Mouse (Mus musculus) v-Abl transformed pro-B cells (cell line): ENCODE measurements around the gene Olfr871.
"Not testable (repeated sequence)": the region's sequence is repeated elsewhere in the genome, so short reads cannot be mapped to it uniquely, and the experiment has no call there.

Experiments used
- in situ Hi-C, 2 experiments: fragments of 400-800 bp; cut with MboI; formaldehyde crosslinking; loops; one replicate each; pipeline ENCODE4 v1.15.1; 2025; ENCODE audit not compliant: unreplicated experiment in 2 of 2

The Olfr871 gene

DNA sequence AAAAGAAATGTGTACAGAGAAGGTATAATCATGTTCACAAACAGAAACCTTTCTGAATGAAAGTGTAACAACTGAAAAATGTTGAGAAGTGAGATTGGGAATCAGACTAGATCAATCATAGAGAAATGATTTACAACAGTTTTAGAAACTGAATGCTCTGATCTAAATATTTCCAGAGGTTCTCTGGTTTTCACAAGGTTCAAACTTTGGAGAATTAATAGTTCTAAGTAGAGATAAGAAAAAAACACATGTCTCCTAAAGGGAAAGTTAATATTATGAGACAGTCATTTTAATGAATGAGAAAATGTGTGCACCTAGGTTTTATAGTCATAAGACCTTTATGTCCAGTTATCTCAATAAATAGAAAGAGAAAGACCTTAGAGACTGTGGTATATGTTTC, at the start of gene Olfr871:
Gene Olfr871, plus strand, starts transcription at position 301 of the 400 bp plus-strand sequence.
- in situ Hi-C loops = no loop called here

DNA sequence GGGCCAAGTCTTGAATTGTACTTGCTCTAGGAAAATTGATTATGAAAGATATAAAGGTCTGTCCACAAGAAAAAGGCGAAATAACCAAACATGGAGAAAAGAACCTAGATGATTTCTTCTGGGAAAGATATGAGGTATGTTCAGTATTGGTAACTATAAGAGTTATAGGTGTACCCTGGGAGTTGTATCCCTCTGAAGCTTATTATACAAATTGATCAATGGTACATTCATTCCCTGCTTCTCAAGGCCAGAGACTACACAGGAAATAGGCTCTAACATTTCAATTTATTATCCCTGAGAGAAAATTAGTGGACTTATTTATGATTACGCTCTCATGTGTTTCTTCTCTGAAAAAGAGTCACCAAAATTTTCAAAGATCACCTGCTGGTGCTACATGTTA, 38.0 kb upstream of the Olfr871 start, which contains the start of gene Olfr870:
Gene Olfr870, minus strand, starts transcription at position 101 of the 400 bp plus-strand sequence.
- in situ Hi-C loops = no loop called here

GRCm38 (mm10) chr9:20179463-20179862, 32.5 kb upstream of the Olfr871 start:
- in situ Hi-C loops = no loop called here

GRCm38 (mm10) chr9:20202131-20202530, 9.9 kb upstream of the Olfr871 start:
- in situ Hi-C loops = no loop called here

- in situ Hi-C loops = not testable (repeated sequence)
These were observed 8.5 kb upstream of the Olfr871 start for GRCm38 (mm10) chr9:20203413-20203984.

- in situ Hi-C loops = no loop called here
These were observed 1.2 kb upstream of the Olfr871 start for GRCm38 (mm10) chr9:20210812-20211211.

- in situ Hi-C loops = no loop called here
These were observed 530 bp upstream of the Olfr871 start for GRCm38 (mm10) chr9:20211477-20211876.

DNA sequence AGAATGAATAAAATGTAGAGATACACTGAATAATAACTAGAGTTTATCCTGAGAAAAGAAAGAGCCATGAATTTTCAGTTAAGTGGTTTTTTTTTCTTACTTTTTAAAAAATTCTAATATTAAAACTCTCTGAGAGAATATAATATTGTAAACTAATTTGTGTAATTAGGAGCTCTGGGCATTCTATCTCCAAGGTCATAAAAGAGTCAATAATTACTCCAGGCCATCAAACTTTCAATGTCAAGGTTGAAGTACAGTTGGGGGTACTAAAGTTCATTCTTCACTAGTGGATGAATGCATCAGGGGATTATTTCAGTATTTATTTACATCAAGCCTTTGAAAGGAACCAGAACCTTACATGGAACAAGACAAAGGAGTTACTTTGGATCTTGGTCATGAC, 24.8 kb downstream of the Olfr871 start, which contains the start of gene Olfr872:
Gene Olfr872, plus strand, starts transcription at position 301 of the 400 bp plus-strand sequence.
- in situ Hi-C loops = no loop called here

DNA sequence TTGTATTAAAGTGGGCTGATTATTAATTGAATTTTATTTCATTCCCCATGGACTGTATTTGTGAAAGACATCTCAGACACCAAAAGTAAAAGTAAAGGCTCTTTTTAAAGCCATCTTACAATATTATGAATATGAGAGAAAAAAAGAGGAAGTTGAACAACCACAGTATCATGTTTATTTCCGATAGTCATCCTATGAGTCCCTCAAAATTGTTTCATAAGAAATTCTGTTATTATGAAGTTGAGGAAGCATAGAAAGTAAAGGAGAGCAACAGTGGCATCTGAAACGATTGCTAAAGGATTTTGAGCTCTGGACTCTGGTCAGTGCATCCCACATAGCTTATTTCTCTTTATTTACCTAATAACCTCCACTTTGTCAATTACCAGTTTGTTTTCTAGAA, 25.4 kb downstream of the Olfr871 start:
- in situ Hi-C loops = no loop called here
